Mouse (Mus musculus): ENCODE data around the gene Ttc9. TPM values are rescaled to one million over a fixed set of nuclear protein-coding genes. Genes with fewer than 3 reads are reported as not detected.
A peak's percentile ranks its signal among the peaks of the same experiment; 100 is the strongest.

Gene Ttc9
- total and polyA plus RNA-seq, 3 experiments = 0.27 TPM; not detected in 2

DNA sequence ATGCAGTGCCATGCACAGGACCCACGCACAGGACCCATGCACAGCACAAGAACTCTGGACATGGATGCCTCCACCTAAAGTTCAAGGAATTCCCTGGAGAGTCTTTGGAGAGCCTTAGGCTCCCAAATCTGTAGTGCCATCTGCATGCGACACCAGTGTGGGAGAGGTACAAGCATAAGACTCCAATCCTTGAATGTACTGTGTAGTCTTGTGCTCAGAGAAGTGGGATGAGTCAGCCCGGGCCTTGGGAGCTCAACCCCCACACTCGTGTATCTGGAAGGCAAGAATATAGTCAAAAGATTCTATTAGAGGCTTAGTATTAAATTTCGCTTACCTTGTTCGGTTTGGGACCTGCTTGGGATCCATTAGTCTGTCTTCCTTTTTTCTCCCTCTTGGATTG is 15.2 kb upstream of the Ttc9 start:
- Histone ChIP-seq H3K9me3 (replicated peaks) (no peaks in the 10 kb centered on the region), H3K4me1 (ENCODE audit: insufficient read depth, low read depth, low read length) (no peaks in the 10 kb centered on the region), H3K27me3 (ENCODE audit: insufficient read depth, low read length) (peaks cover 19% of the 10 kb centered on the region), H3K4me3 (ENCODE audit: low read depth, low read length) (no peak overlapping the region), H3K36me3 (replicated peaks) (no peaks in the 10 kb centered on the region)
- TF ChIP-seq CTCF (IDR thresholded peaks at IDR 0.05; ENCODE audit: low read depth, low read length) = no peak
- TF ChIP-seq POLR2AphosphoS5 (IDR thresholded peaks at IDR 0.05; ENCODE audit: insufficient replicate concordance, low read depth, low read length) = no peak
- no peak for TF ChIP-seq TAL1 (conservative IDR thresholded peaks at IDR 0.05; ENCODE audit: low read depth, low read length)
- ATAC-seq (ENCODE audit: extremely low read depth, insufficient number of reproducible peaks, low FRiP score, poor library complexity, severe bottlenecking) (no peak), DNase-seq (ENCODE audit: low spot score) (no peak)

DNA sequence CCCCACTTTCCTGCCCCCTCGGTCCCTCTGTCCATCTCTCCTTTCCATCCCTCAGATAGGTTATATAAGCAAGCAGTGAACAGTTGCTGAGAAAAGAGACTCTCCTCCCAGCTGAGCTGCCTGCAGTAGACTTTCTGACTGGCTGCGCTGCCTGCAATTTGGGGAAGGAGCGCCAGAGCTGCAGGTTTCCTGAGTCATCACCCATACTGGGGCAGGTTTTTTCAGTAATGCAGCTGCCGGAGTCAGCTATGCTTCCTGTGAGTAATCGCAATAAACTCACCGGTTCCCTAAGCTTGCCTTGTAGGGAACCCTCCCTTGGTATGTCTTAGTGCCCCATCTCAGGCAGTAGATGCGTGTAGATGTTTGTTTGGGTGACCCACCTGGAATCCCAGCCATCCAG is 14.1 kb upstream of the Ttc9 start:
- peaks cover 19% of the 10 kb centered on the region for H3K27me3 ChIP-seq (ENCODE audit: insufficient read depth, low read length)
- no peak overlapping the region for H3K4me3 ChIP-seq (ENCODE audit: low read depth, low read length)
- no peaks in the 10 kb centered on the region for H3K4me1 ChIP-seq (ENCODE audit: insufficient read depth, low read depth, low read length)
- DNase-seq (ENCODE audit: low spot score) (no peak), ATAC-seq (ENCODE audit: extremely low read depth, insufficient number of reproducible peaks, low FRiP score, poor library complexity, severe bottlenecking) (no peak)
- H3K36me3 ChIP-seq (replicated peaks) = no peaks in the 10 kb centered on the region
- no peak for TF ChIP-seq GATA1 (IDR thresholded peaks at IDR 0.05; ENCODE audit: borderline replicate concordance, low read length)
- no peaks in the 10 kb centered on the region for H3K9me3 ChIP-seq (replicated peaks)

DNA sequence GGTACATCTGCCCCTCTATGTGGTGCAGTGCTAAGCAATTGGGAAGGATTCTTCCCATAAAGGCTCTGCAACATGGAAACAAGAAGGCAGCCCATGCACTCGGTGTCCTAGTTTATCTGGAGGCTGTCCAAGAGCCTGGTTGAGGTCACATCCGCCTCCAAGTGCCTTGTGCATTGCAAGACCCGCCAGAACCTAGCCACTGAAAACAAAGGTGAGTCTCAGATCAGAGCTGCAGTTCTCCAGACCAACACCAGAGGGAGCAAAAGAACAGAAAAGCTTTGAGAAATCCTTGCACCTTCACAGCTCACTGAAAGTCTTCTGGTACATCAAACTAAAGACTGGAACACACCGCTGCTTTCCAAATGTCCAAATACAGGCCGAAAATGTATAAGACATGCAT is 11.7 kb upstream of the Ttc9 start:
- H3K9me3 ChIP-seq (replicated peaks) = no peaks in the 10 kb centered on the region
- no peak for ATAC-seq (ENCODE audit: extremely low read depth, insufficient number of reproducible peaks, low FRiP score, poor library complexity, severe bottlenecking)
- H3K4me3 ChIP-seq (ENCODE audit: low read depth, low read length) = no peak overlapping the region
- H3K27me3 ChIP-seq (ENCODE audit: insufficient read depth, low read length) = peaks cover 28% of the 10 kb centered on the region
- TF ChIP-seq CTCF (IDR thresholded peaks at IDR 0.05; ENCODE audit: low read depth, low read length) (peak; percentile 83), GATA2 (IDR thresholded peaks at IDR 0.05; ENCODE audit: borderline replicate concordance, low read depth, low read length) (no peak), GATA1 (IDR thresholded peaks at IDR 0.05; ENCODE audit: borderline replicate concordance, low read length) (no peak)
- DNase-seq (ENCODE audit: low spot score) = peak; percentile 54
- no peaks in the 10 kb centered on the region for H3K4me1 ChIP-seq (ENCODE audit: insufficient read depth, low read depth, low read length)
- no peaks in the 10 kb centered on the region for H3K36me3 ChIP-seq (replicated peaks)

DNA sequence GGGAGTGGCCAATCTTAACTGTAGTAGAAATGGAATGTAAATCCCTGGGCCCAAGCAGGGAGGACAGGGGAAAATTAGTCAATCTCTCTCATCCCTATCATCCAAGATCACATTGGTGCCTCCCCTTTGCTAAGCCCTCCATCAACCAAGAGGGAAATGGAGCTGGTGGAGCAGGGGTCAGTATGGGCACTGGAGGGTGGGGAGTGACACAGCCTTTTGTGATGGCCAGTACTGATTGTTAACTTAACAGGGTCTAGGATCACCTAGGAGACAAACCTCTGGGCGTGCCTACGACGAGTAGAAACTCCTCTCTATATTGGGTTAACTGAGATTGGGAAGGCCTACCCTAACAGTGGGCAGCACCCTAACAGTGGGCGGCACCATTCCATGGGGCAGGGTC is 7.7 kb upstream of the Ttc9 start:
- DNase-seq (ENCODE audit: low spot score) (no peak), ATAC-seq (ENCODE audit: extremely low read depth, insufficient number of reproducible peaks, low FRiP score, poor library complexity, severe bottlenecking) (no peak)
- no peak for TF ChIP-seq TAL1 (conservative IDR thresholded peaks at IDR 0.05; ENCODE audit: low read depth, low read length)
- TF ChIP-seq GATA1 (IDR thresholded peaks at IDR 0.05; ENCODE audit: borderline replicate concordance, low read length) = no peak
- TF ChIP-seq CTCF (IDR thresholded peaks at IDR 0.05; ENCODE audit: low read depth, low read length) = no peak
- TF ChIP-seq POLR2AphosphoS5 (IDR thresholded peaks at IDR 0.05; ENCODE audit: insufficient replicate concordance, low read depth, low read length) = no peak
- TF ChIP-seq GATA2 (IDR thresholded peaks at IDR 0.05; ENCODE audit: borderline replicate concordance, low read depth, low read length) = no peak
- no peaks in the 10 kb centered on the region for H3K9me3 ChIP-seq (replicated peaks)
- H3K4me3 ChIP-seq (ENCODE audit: low read depth, low read length) = no peak overlapping the region
- H3K36me3 ChIP-seq (replicated peaks) = no peaks in the 10 kb centered on the region
- no peaks in the 10 kb centered on the region for H3K4me1 ChIP-seq (ENCODE audit: insufficient read depth, low read depth, low read length)
- peaks cover 19% of the 10 kb centered on the region for H3K27me3 ChIP-seq (ENCODE audit: insufficient read depth, low read length)

DNA sequence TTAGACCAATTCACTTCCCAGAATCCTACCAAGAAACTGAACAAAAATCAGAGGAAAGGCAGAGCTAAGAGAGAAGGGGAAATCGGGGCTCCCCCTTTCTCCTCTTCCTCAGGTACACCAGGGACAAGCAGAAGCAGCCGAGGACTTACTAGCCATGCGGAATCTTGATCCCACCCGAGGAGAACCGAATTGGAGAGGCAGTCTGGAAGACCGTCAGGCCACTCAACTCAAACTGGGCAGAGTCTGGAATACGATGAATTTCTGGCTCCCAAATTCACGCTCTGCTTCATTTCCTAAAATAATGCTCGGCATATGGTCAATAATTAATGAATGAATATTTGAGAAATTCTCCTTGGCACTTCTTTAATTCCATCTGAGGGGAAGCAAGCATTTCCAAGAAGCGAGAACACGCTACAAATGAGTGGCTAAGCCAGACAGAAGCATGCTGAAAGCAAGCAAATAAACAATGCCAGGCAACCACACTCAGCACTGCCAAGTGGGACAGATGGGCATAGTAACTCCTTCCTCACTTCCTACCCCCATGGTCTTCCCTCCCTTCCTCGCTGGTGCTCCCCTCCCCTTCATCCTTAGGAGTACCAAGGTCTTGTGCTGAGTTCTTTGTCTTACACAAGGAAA is 4.7 kb upstream of the Ttc9 start:
- no peaks in the 10 kb centered on the region for H3K36me3 ChIP-seq (replicated peaks)
- no peaks in the 10 kb centered on the region for H3K4me1 ChIP-seq (ENCODE audit: insufficient read depth, low read depth, low read length)
- no peak for TF ChIP-seq GATA2 (IDR thresholded peaks at IDR 0.05; ENCODE audit: borderline replicate concordance, low read depth, low read length)
- TF ChIP-seq POLR2AphosphoS5 (IDR thresholded peaks at IDR 0.05; ENCODE audit: insufficient replicate concordance, low read depth, low read length) = no peak
- TF ChIP-seq TAL1 (conservative IDR thresholded peaks at IDR 0.05; ENCODE audit: low read depth, low read length) = no peak
- no peak for TF ChIP-seq CTCF (IDR thresholded peaks at IDR 0.05; ENCODE audit: low read depth, low read length)
- TF ChIP-seq GATA1 (IDR thresholded peaks at IDR 0.05; ENCODE audit: borderline replicate concordance, low read length) = no peak
- no peaks in the 10 kb centered on the region for H3K9me3 ChIP-seq (replicated peaks)
- no peak overlapping the region for H3K4me3 ChIP-seq (ENCODE audit: low read depth, low read length)
- ATAC-seq (ENCODE audit: extremely low read depth, insufficient number of reproducible peaks, low FRiP score, poor library complexity, severe bottlenecking) = no peak
- DNase-seq (ENCODE audit: low spot score) = no peak
- peaks cover 27% of the 10 kb centered on the region for H3K27me3 ChIP-seq (ENCODE audit: insufficient read depth, low read length)

DNA sequence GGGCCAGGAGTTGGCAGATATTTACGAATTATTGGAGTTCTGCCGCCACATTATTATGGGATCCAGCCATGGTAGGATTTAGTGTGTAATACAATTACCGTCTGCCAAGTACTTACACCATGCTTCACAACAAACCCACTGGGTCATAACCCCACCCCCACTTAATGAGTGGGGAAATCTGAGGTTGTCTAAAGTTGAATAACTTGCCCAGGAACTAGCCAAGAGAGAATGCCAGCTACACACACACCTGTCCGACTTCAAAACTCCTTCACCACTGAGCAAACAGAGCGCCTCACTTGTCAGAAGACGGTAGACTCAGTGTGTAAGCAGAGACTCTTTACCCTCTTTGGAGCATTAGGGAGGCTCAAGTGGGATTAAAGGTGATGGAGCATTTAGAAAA is 3.6 kb upstream of the Ttc9 start:
- DNase-seq (ENCODE audit: low spot score) (no peak), ATAC-seq (ENCODE audit: extremely low read depth, insufficient number of reproducible peaks, low FRiP score, poor library complexity, severe bottlenecking) (no peak)
- H3K4me1 ChIP-seq (ENCODE audit: insufficient read depth, low read depth, low read length) = no peaks in the 10 kb centered on the region
- H3K9me3 ChIP-seq (replicated peaks) = no peaks in the 10 kb centered on the region
- H3K4me3 ChIP-seq (ENCODE audit: low read depth, low read length) = no peak overlapping the region
- H3K27me3 ChIP-seq (ENCODE audit: insufficient read depth, low read length) = peaks cover 34% of the 10 kb centered on the region
- no peaks in the 10 kb centered on the region for H3K36me3 ChIP-seq (replicated peaks)
- TF ChIP-seq GATA1 (IDR thresholded peaks at IDR 0.05; ENCODE audit: borderline replicate concordance, low read length) (no peak), CTCF (IDR thresholded peaks at IDR 0.05; ENCODE audit: low read depth, low read length) (no peak), GATA2 (IDR thresholded peaks at IDR 0.05; ENCODE audit: borderline replicate concordance, low read depth, low read length) (no peak), POLR2AphosphoS5 (IDR thresholded peaks at IDR 0.05; ENCODE audit: insufficient replicate concordance, low read depth, low read length) (no peak), TAL1 (conservative IDR thresholded peaks at IDR 0.05; ENCODE audit: low read depth, low read length) (no peak)

DNA sequence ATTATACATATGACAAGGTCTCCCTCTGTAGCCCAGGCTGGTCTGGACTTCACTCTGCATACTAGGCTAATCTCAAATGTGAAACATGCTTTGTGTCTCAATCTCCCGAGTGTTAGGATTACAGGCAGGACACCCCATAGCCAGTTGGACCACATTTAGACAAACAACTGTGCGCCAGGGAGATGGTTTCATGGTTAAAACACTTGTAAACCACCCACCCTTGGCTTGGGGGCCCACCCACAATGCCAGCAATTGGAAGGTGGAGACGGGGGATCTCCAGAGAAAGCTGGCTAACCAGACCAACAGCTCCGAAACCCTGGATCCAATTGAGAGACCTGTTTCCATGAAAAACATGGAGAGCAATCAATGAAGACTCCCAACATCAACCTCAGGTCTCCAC is 3.0 kb upstream of the Ttc9 start:
- no peaks in the 10 kb centered on the region for H3K36me3 ChIP-seq (replicated peaks)
- ATAC-seq (ENCODE audit: extremely low read depth, insufficient number of reproducible peaks, low FRiP score, poor library complexity, severe bottlenecking) (no peak), DNase-seq (ENCODE audit: low spot score) (no peak)
- no peak for TF ChIP-seq CTCF (IDR thresholded peaks at IDR 0.05; ENCODE audit: low read depth, low read length)
- no peak for TF ChIP-seq TAL1 (conservative IDR thresholded peaks at IDR 0.05; ENCODE audit: low read depth, low read length)
- no peak for TF ChIP-seq GATA1 (IDR thresholded peaks at IDR 0.05; ENCODE audit: borderline replicate concordance, low read length)
- no peak for TF ChIP-seq GATA2 (IDR thresholded peaks at IDR 0.05; ENCODE audit: borderline replicate concordance, low read depth, low read length)
- TF ChIP-seq POLR2AphosphoS5 (IDR thresholded peaks at IDR 0.05; ENCODE audit: insufficient replicate concordance, low read depth, low read length) = no peak
- H3K4me1 ChIP-seq (ENCODE audit: insufficient read depth, low read depth, low read length) = no peaks in the 10 kb centered on the region
- H3K9me3 ChIP-seq (replicated peaks) = no peaks in the 10 kb centered on the region
- peaks cover 37% of the 10 kb centered on the region for H3K27me3 ChIP-seq (ENCODE audit: insufficient read depth, low read length)
- no peak overlapping the region for H3K4me3 ChIP-seq (ENCODE audit: low read depth, low read length)

Data from G1E (cell line).